Comparison of ENCODE assay signal across 10 mouse cellular contexts in genomic region chr8:71719928-71720457, GRCm38 (mm10). TPM values are rescaled to one million over a fixed set of nuclear protein-coding genes. Genes with fewer than 3 reads are reported as not detected.
DNase-seq lines count a peak whose midpoint lies in the region; ATAC-seq and TF ChIP-seq lines count a peak whose summit lies in the region.
"Had no signal": no experiment of that assay in that cellular context is flagged by ENCODE, and none has a peak within 500 bp of the region (broad histone marks: within the 10 kb centered on the region; RNA-seq: fewer than 3 reads in every experiment).

No protein-coding gene starts in this region.

- no peak for TF ChIP-seq RAD21 in MEL (IDR thresholded peaks at IDR 0.05; ENCODE audit: low read depth, low read length)

- H3K4me2 ChIP-seq in embryonic facial prominence, embryonic 11.5 days (ENCODE audit: low read depth, low read length), result no peak overlapping the region
- peak overlapping the region; percentile 42 for H3K4me2 ChIP-seq in midbrain, embryonic 14.5 days (ENCODE audit: low read length)
- H3K4me2 ChIP-seq: heart, embryonic 15.5 days had no signal

- no peaks in the 10 kb centered on the region for H3K79me2 ChIP-seq in MEL (ENCODE audit: control insufficient read depth, insufficient read depth, low read length, poor library complexity)

- H3K27me3 ChIP-seq in MEL (ENCODE audit: control insufficient read depth in 1 of 2, insufficient read depth in 2 of 2, low read length in 2 of 2), result no peaks in the 10 kb centered on the region
- no peaks in the 10 kb centered on the region; the same call in 1 of the 2 replicates for H3K27me3 ChIP-seq in embryonic facial prominence, embryonic 11.5 days (ENCODE audit: control insufficient read depth, insufficient read depth, low read length)
- H3K27me3 ChIP-seq in midbrain, embryonic 14.5 days (ENCODE audit: control insufficient read depth, insufficient read depth, low read length), result no peaks in the 10 kb centered on the region

- peak; percentile 63 for ATAC-seq in embryonic facial prominence, embryonic 11.5 days (replicated peaks; ENCODE audit: insufficient number of reproducible peaks, low FRiP score, low TSS enrichment, low read depth)
- ATAC-seq in midbrain, embryonic 14.5 days (ENCODE audit: low FRiP score, low TSS enrichment), result peak; percentile 82
- no peak for ATAC-seq in CD4-positive, CD25-positive, alpha-beta regulatory T cell, adult 4 months
- no peak for ATAC-seq in erythroid progenitor cell, adult 5-6 weeks (replicated peaks; ENCODE audit: low FRiP score, poor library complexity, severe bottlenecking)

- no peak for TF ChIP-seq EP300 in MEL (IDR thresholded peaks at IDR 0.05; ENCODE audit: low read depth in 1 of 2, low read length in 2 of 2)

- H3K9me3 ChIP-seq in MEL (replicated peaks; ENCODE audit: insufficient read depth, low read length), result no peaks in the 10 kb centered on the region
- no peaks in the 10 kb centered on the region for H3K9me3 ChIP-seq in embryonic facial prominence, embryonic 11.5 days (replicated peaks; ENCODE audit: control insufficient read depth, low read length)
- no peaks in the 10 kb centered on the region for H3K9me3 ChIP-seq in midbrain, embryonic 14.5 days (ENCODE audit: control insufficient read depth, low read length)
- H3K9me3 ChIP-seq: G1E; heart, embryonic 15.5 days had no signal

- no peak for TF ChIP-seq POLR2A in MEL (IDR thresholded peaks at IDR 0.05; ENCODE audit: control insufficient read depth in 1 of 2, insufficient read depth in 1 of 2, low read depth in 1 of 2, low read length in 2 of 2, poor library complexity in 1 of 2)

- peak; percentile 35 for DNase-seq in MEL (ENCODE audit: low read depth, low spot score)
- DNase-seq in embryonic facial prominence, embryonic 11.5 days (ENCODE audit: low spot score), result peak; percentile 83
- peak; percentile 63 to 84 for DNase-seq in layer of hippocampus, adult 18-20 months (ENCODE audit: low spot score in 2 of 2)
- DNase-seq in midbrain, embryonic 14.5 days, result peak; percentile 95
- DNase-seq in thymus, postnatal 36 days, result peak; percentile 63 to 75
- no peak for DNase-seq in ovary, postnatal 10 days (ENCODE audit: low spot score)

- H3K4me1 ChIP-seq in MEL (ENCODE audit: control insufficient read depth in 1 of 2, insufficient read depth in 2 of 2, low read length in 2 of 2), result peaks cover 4 to 12% of the 10 kb centered on the region in 2 experiments
- peaks cover 6% of the 10 kb centered on the region for H3K4me1 ChIP-seq in embryonic facial prominence, embryonic 11.5 days (ENCODE audit: control insufficient read depth, insufficient read depth, low read length)
- peaks cover 55% of the 10 kb centered on the region for H3K4me1 ChIP-seq in midbrain, embryonic 14.5 days (ENCODE audit: control insufficient read depth, insufficient read depth, low read length)

- H3K36me3 ChIP-seq in MEL (ENCODE audit: control insufficient read depth in 1 of 2, insufficient read depth in 2 of 2, low read length in 2 of 2), result peaks cover 0 to 5% of the 10 kb centered on the region in 2 experiments; a peak in 1 of 4 replicates
- H3K36me3 ChIP-seq in embryonic facial prominence, embryonic 11.5 days (replicated peaks; ENCODE audit: control insufficient read depth, insufficient read depth, low read depth, low read length), result no peaks in the 10 kb centered on the region
- H3K36me3 ChIP-seq in midbrain, embryonic 14.5 days (ENCODE audit: control insufficient read depth, insufficient read depth, low read length), result peaks cover 31% of the 10 kb centered on the region
- H3K36me3 ChIP-seq: heart, embryonic 15.5 days had no signal

- H3K4me3 ChIP-seq in MEL (ENCODE audit: control insufficient read depth in 1 of 2, insufficient read depth in 1 of 2, low read depth in 2 of 2, low read length in 2 of 2), result 0 out of 4 replicates have a peak overlapping the region, but pooled peaks of 1 of the 2 experiments have one; percentile 12
- H3K4me3 ChIP-seq in embryonic facial prominence, embryonic 11.5 days (ENCODE audit: low read depth, low read length), result no peak overlapping the region
- no peak overlapping the region; the same call in 1 of the 2 replicates for H3K4me3 ChIP-seq in midbrain, embryonic 14.5 days (replicated peaks; ENCODE audit: low read depth, low read length)
- H3K4me3 ChIP-seq: heart, embryonic 15.5 days had no signal

- WGBS in embryonic facial prominence, embryonic 11.5 days, result 32% methylated on average over 7 of the region's 7 CpGs
- WGBS in midbrain, embryonic 14.5 days, result 19% methylated on average over 7 of the region's 7 CpGs

- H3K27ac ChIP-seq in MEL (ENCODE audit: control insufficient read depth, low read depth, low read length), result peak overlapping the region; percentile 14; the same call in 1 of the 2 replicates
- no peak overlapping the region for H3K27ac ChIP-seq in embryonic facial prominence, embryonic 11.5 days (replicated peaks; ENCODE audit: low read depth, low read length)
- H3K27ac ChIP-seq in midbrain, embryonic 14.5 days (replicated peaks; ENCODE audit: low read depth, low read length), result peak overlapping the region; percentile 87
- H3K27ac ChIP-seq: heart, embryonic 15.5 days had no signal

- no peak overlapping the region; the same call in 1 of the 2 replicates for H3K9ac ChIP-seq in MEL (ENCODE audit: control insufficient read depth, low read depth, low read length, poor library complexity, severe bottlenecking)
- no peak overlapping the region for H3K9ac ChIP-seq in embryonic facial prominence, embryonic 11.5 days (replicated peaks; ENCODE audit: low read length)
- no peak overlapping the region; the same call in 1 of the 2 replicates for H3K9ac ChIP-seq in midbrain, embryonic 14.5 days (replicated peaks; ENCODE audit: low read length)
- H3K9ac ChIP-seq: heart, embryonic 15.5 days had no signal

- no peak for TF ChIP-seq CTCF in MEL (IDR thresholded peaks at IDR 0.05 in 2 of 3, conservative IDR thresholded peaks at IDR 0.05 in 1 of 3; ENCODE audit: control insufficient read depth in 1 of 3, insufficient read depth in 1 of 3, low read depth in 2 of 3, low read length in 3 of 3, poor library complexity in 1 of 3, severe bottlenecking in 1 of 3)

RNA-seq across cellular contexts. Expression of gene Fcho1, which starts 5.5 kb away (rescaled TPM):
- 2.3 and 3.7 TPM in 2 replicates for total RNA-seq in MEL (2012; rRNA removed)
- polyA plus RNA-seq in MEL (2012; ENCODE audit: insufficient read depth in 1 of 2, insufficient read length in 2 of 2, low read depth in 1 of 2, low replicate concordance in 2 of 2, missing spikeins in 1 of 2), result 1 to 10 TPM in 1 of 2 experiments, not detected in 1; 6.8 TPM
- 3.8 and 5.0 TPM in 2 replicates for polyA plus RNA-seq in embryonic facial prominence, embryonic 11.5 days (2014; fragmentation: Nextera tagmentation; extraction: Ambion mirVana)
- 10 to 100 TPM; 94.9 to 99.9 TPM for total RNA-seq in layer of hippocampus, adult 18-20 months (2021)
- polyA plus RNA-seq in midbrain, embryonic 14.5 days (2014; fragmentation: Nextera tagmentation; extraction: Ambion mirVana), result 66.5 and 74.6 TPM in 2 replicates
- polyA plus RNA-seq in CD4-positive, CD25-positive, alpha-beta regulatory T cell, adult 4 months (2017; shearing (Covaris generic)), result 10 to 100 TPM; 40.4 to 46.7 TPM
- 152 and 165 TPM in 2 replicates for total RNA-seq in erythroid progenitor cell, adult 5-6 weeks (2015; ENCODE audit: low replicate concordance)
- 245 and 276 TPM in 2 replicates for total RNA-seq in erythroid progenitor cell, adult 5-6 weeks (2017; ENCODE audit: low replicate concordance)

RNA-seq across cellular contexts. Expression of gene B3gnt3, which starts 18.4 kb away (rescaled TPM):
- 0.10 and 0.19 TPM in 2 replicates for total RNA-seq in MEL (2012; rRNA removed)
- under 1 TPM in 1 of 2 experiments, not detected in 1; 0.84 TPM for polyA plus RNA-seq in MEL (2012; ENCODE audit: insufficient read depth in 1 of 2, insufficient read length in 2 of 2, low read depth in 1 of 2, low replicate concordance in 2 of 2, missing spikeins in 1 of 2)
- 0.47 and 0.58 TPM in 2 replicates for polyA plus RNA-seq in embryonic facial prominence, embryonic 11.5 days (2014; fragmentation: Nextera tagmentation; extraction: Ambion mirVana)
- total RNA-seq in layer of hippocampus, adult 18-20 months (2021), result under 1 TPM; 0.33 to 0.59 TPM
- 0.11 and 0.20 TPM in 2 replicates for polyA plus RNA-seq in midbrain, embryonic 14.5 days (2014; fragmentation: Nextera tagmentation; extraction: Ambion mirVana)
- polyA plus RNA-seq in CD4-positive, CD25-positive, alpha-beta regulatory T cell, adult 4 months (2017; shearing (Covaris generic)), result 1 to 10 TPM; 3.4 to 6.5 TPM
- total RNA-seq in erythroid progenitor cell, adult 5-6 weeks (2015; ENCODE audit: low replicate concordance), result 12.2 and 12.3 TPM in 2 replicates
- 10.9 and 14.4 TPM in 2 replicates for total RNA-seq in erythroid progenitor cell, adult 5-6 weeks (2017; ENCODE audit: low replicate concordance)
- polyA plus RNA-seq: G1E had no signal

RNA-seq across cellular contexts. Expression of gene Insl3, which starts 31.0 kb away (rescaled TPM):
- total RNA-seq in MEL (2012; rRNA removed), result 0.54 and 0.69 TPM in 2 replicates
- 1 to 10 TPM in 1 of 2 experiments, not detected in 1; 4.4 TPM for polyA plus RNA-seq in MEL (2012; ENCODE audit: insufficient read depth in 1 of 2, insufficient read length in 2 of 2, low read depth in 1 of 2, low replicate concordance in 2 of 2, missing spikeins in 1 of 2)
- 0.42 TPM in 1 of 2 replicates, not detected in the other for polyA plus RNA-seq in embryonic facial prominence, embryonic 11.5 days (2014; fragmentation: Nextera tagmentation; extraction: Ambion mirVana)
- total RNA-seq in layer of hippocampus, adult 18-20 months (2021), result 1 to 10 TPM; 1.7 to 1.8 TPM
- polyA plus RNA-seq in midbrain, embryonic 14.5 days (2014; fragmentation: Nextera tagmentation; extraction: Ambion mirVana), result 0.89 TPM in 1 of 2 replicates, not detected in the other
- 10 to 100 TPM; 15.1 to 24.5 TPM for polyA plus RNA-seq in CD4-positive, CD25-positive, alpha-beta regulatory T cell, adult 4 months (2017; shearing (Covaris generic))
- total RNA-seq in erythroid progenitor cell, adult 5-6 weeks (2015; ENCODE audit: low replicate concordance), result 3.6 TPM in 1 of 2 replicates, not detected in the other
- total RNA-seq in erythroid progenitor cell, adult 5-6 weeks (2017; ENCODE audit: low replicate concordance), result not detected in 2 replicates

RNA-seq across cellular contexts. Expression of gene Jak3, which starts 43.9 kb away (rescaled TPM):
- total RNA-seq in MEL (2012; rRNA removed), result 4.2 and 5.1 TPM in 2 replicates
- 10 to 100 TPM in 1 of 2 experiments, not detected in 1; 12.4 TPM for polyA plus RNA-seq in MEL (2012; ENCODE audit: insufficient read depth in 1 of 2, insufficient read length in 2 of 2, low read depth in 1 of 2, low replicate concordance in 2 of 2, missing spikeins in 1 of 2)
- 1.2 and 1.9 TPM in 2 replicates for polyA plus RNA-seq in embryonic facial prominence, embryonic 11.5 days (2014; fragmentation: Nextera tagmentation; extraction: Ambion mirVana)
- 1 to 10 TPM; 3.7 to 4.4 TPM for total RNA-seq in layer of hippocampus, adult 18-20 months (2021)
- polyA plus RNA-seq in midbrain, embryonic 14.5 days (2014; fragmentation: Nextera tagmentation; extraction: Ambion mirVana), result 2.5 and 3.6 TPM in 2 replicates
- polyA plus RNA-seq in CD4-positive, CD25-positive, alpha-beta regulatory T cell, adult 4 months (2017; shearing (Covaris generic)), result 10 to 100 TPM; 21.2 TPM
- 2.1 and 5.4 TPM in 2 replicates for total RNA-seq in erythroid progenitor cell, adult 5-6 weeks (2015; ENCODE audit: low replicate concordance)
- 0.68 and 0.90 TPM in 2 replicates for total RNA-seq in erythroid progenitor cell, adult 5-6 weeks (2017; ENCODE audit: low replicate concordance)

RNA-seq across cellular contexts. Expression of gene Unc13a, which starts 48.4 kb away (rescaled TPM):
- total RNA-seq in MEL (2012; rRNA removed), result 0.81 and 0.92 TPM in 2 replicates
- polyA plus RNA-seq in MEL (2012; ENCODE audit: insufficient read depth in 1 of 2, insufficient read length in 2 of 2, low read depth in 1 of 2, low replicate concordance in 2 of 2, missing spikeins in 1 of 2), result 1 to 10 TPM in 1 of 2 experiments, not detected in 1; 3.6 TPM
- 1.2 and 1.7 TPM in 2 replicates for polyA plus RNA-seq in embryonic facial prominence, embryonic 11.5 days (2014; fragmentation: Nextera tagmentation; extraction: Ambion mirVana)
- 100 to 1,000 TPM; 226 to 246 TPM for total RNA-seq in layer of hippocampus, adult 18-20 months (2021)
- polyA plus RNA-seq in midbrain, embryonic 14.5 days (2014; fragmentation: Nextera tagmentation; extraction: Ambion mirVana), result 17.4 and 18.9 TPM in 2 replicates
- polyA plus RNA-seq in CD4-positive, CD25-positive, alpha-beta regulatory T cell, adult 4 months (2017; shearing (Covaris generic)), result under 1 TPM; 0.47 to 0.50 TPM
- total RNA-seq in erythroid progenitor cell, adult 5-6 weeks (2015; ENCODE audit: low replicate concordance), result not detected in 2 replicates
- total RNA-seq in erythroid progenitor cell, adult 5-6 weeks (2017; ENCODE audit: low replicate concordance), result not detected in 2 replicates

Comparison
In these comparisons a context has a peak if more than half of its experiments do, and no peak if none do; other contexts are left out.
1. ATAC-seq: peak in embryonic facial prominence, embryonic 11.5 days (single experiment) and midbrain, embryonic 14.5 days (single experiment); none in CD4-positive, CD25-positive, alpha-beta regulatory T cell, adult 4 months (single experiment) and erythroid progenitor cell, adult 5-6 weeks (single experiment).